Mouse (Mus musculus) MEL (cell line): ENCODE data around the gene Nav1.

Experiments
- BHLHE40 ChIP-seq: IDR thresholded peaks from 2 replicates; pipeline ENCODE4 v1.6.1; 2012; ENCODE audit warnings: low read depth, mild to moderate bottlenecking, inconsistent platforms, low read length, improper control_type of control experiment, borderline replicate concordance
- CTCF ChIP-seq, 3 experiments: IDR thresholded peaks in 2 of 3; conservative IDR thresholded peaks in 1 of 3; 2 replicates each; pipeline ENCODE4 v1.5.1; 2011 to 2012; ENCODE audit warnings: low read length in 3 of 3, low read depth in 2 of 3, mild to moderate bottlenecking in 2 of 3, improper control_type of control experiment in 1 of 3, inconsistent platforms in 1 of 3, mixed read lengths in 1 of 3, moderate library complexity in 1 of 3; ENCODE audit not compliant: control insufficient read depth in 1 of 3, insufficient read depth in 1 of 3, poor library complexity in 1 of 3, severe bottlenecking in 1 of 3
- EP300 ChIP-seq, 2 experiments: IDR thresholded peaks; 2 replicates each; pipeline ENCODE4 v1.6.1; 2011; ENCODE audit warnings: improper control_type of control experiment in 2 of 2, low read length in 2 of 2, low read depth in 1 of 2, mild to moderate bottlenecking in 1 of 2
- NELFE ChIP-seq: IDR thresholded peaks from 2 replicates; pipeline ENCODE4 v1.6.1; 2011; ENCODE audit warnings: low read depth, low read length, improper control_type of control experiment
- NRF1 ChIP-seq: IDR thresholded peaks from 2 replicates; pipeline ENCODE4 v1.6.1; 2014; ENCODE audit warnings: low read depth, mild to moderate bottlenecking, inconsistent platforms, low read length, improper control_type of control experiment, moderate library complexity; ENCODE audit not compliant: poor library complexity, insufficient read depth, severe bottlenecking
- TAL1 ChIP-seq: IDR thresholded peaks from 2 replicates; pipeline ENCODE4 v1.6.1; 2012; ENCODE audit warnings: mild to moderate bottlenecking, inconsistent platforms, low read length, moderate library complexity, mixed read lengths
- UBTF ChIP-seq: IDR thresholded peaks from 2 replicates; pipeline ENCODE4 v1.6.1; 2012; ENCODE audit warnings: low read depth, mild to moderate bottlenecking, inconsistent platforms, low read length, improper control_type of control experiment, moderate library complexity, borderline replicate concordance; ENCODE audit not compliant: insufficient read depth

GRCm38 (mm10) chr1:135568087-135568486 lies 39.0 kb downstream of the Nav1 start:
- no peak for TF ChIP-seq BHLHE40
- TF ChIP-seq NRF1 = no peak
- TF ChIP-seq NELFE = no peak
- no peak for TF ChIP-seq CTCF (IDR thresholded peaks at IDR 0.05 in 2 of 3, conservative IDR thresholded peaks at IDR 0.05 in 1 of 3; ENCODE audit: control insufficient read depth in 1 of 3, insufficient read depth in 1 of 3, low read depth in 2 of 3, low read length in 3 of 3, poor library complexity in 1 of 3, severe bottlenecking in 1 of 3)
- no peak for TF ChIP-seq UBTF
- no peak for TF ChIP-seq EP300 (IDR thresholded peaks at IDR 0.05; ENCODE audit: low read depth in 1 of 2, low read length in 2 of 2)
- TF ChIP-seq TAL1 = no peak
